Mouse (Mus musculus) thymus, adult 2 months (tissue): Measurements from ENCODE around the gene Sh3bgrl3. TPM values are rescaled to one million over a fixed set of nuclear protein-coding genes. Genes with fewer than 3 reads are reported as not detected.

ENCODE experiments used
- DNase-seq: peaks from one replicate; pipeline ENCODE4 v3.0.0; 2021
- H3K27ac ChIP-seq: fragments of 200-500 bp; 2 replicates; pipeline ENCODE4 v1.5.1; 2012; ENCODE audit warnings: low read length, control low read depth; ENCODE audit not compliant: control insufficient read depth, insufficient read depth
- H3K27me3 ChIP-seq: fragments of 200-500 bp; 2 replicates; pipeline ENCODE4 v1.6.1; 2012; ENCODE audit warnings: mild to moderate bottlenecking, low read length, moderate library complexity, mixed read lengths; ENCODE audit not compliant: control insufficient read depth, insufficient read depth
- H3K36me3 ChIP-seq: fragments of 200-500 bp; 2 replicates; pipeline ENCODE4 v1.6.1; 2012; ENCODE audit warnings: mild to moderate bottlenecking, low read length, moderate library complexity; ENCODE audit not compliant: control insufficient read depth, insufficient read depth
- H3K4me1 ChIP-seq: fragments of 200-500 bp; replicated peaks from 2 replicates; pipeline ENCODE4 v1.6.1; 2012; ENCODE audit warnings: low read length; ENCODE audit not compliant: control insufficient read depth, insufficient read depth
- H3K4me3 ChIP-seq: fragments of 200-500 bp; 2 replicates; pipeline ENCODE4 v1.5.1; 2012; ENCODE audit warnings: mild to moderate bottlenecking, low read length, control low read depth, moderate library complexity; ENCODE audit not compliant: control insufficient read depth, insufficient read depth
- CTCF ChIP-seq: fragments of 200-500 bp; IDR thresholded peaks from 2 replicates; pipeline ENCODE4 v1.5.1; 2012; ENCODE audit warnings: mild to moderate bottlenecking, control low read depth, low read length, moderate library complexity, borderline replicate concordance; ENCODE audit not compliant: control insufficient read depth, poor library complexity, insufficient read depth; ENCODE audit errors: extremely low read depth
- POLR2A ChIP-seq: fragments of 200-500 bp; IDR thresholded peaks from 2 replicates; pipeline ENCODE4 v1.6.1; 2012; ENCODE audit warnings: mild to moderate bottlenecking, low read length, control low read depth, moderate library complexity; ENCODE audit not compliant: control insufficient read depth, poor library complexity, insufficient read depth; ENCODE audit errors: extremely low read depth
- WGBS: fragments of 180-500 bp; shearing (Covaris S2); methylation state at CpG from one replicate; pipeline ENCODE4 v1.1.7; 2018; 5-methylcytosine and 5-hydroxymethylcytosine counted together
- polyA plus RNA-seq: library from polyadenylated mRNA; depleted of rRNA; stranded (reverse); fragments of >200 nt; gene quantifications from 2 replicates; pipeline ENCODE4 v1.2.3, GENCODE M21; 2012

Sh3bgrl3 gene
- polyA plus RNA-seq, 1 experiment, result 1,368 TPM

GRCm38 (mm10) chr4:134114038-134114437 is 14.6 kb downstream of the Sh3bgrl3 start:
- DNase-seq, result no peak
- Histone ChIP-seq H3K4me3 (no peak overlapping the region), H3K27ac (peak overlapping the region; percentile 99), H3K27me3 (no peaks in the 10 kb centered on the region), H3K36me3 (no peaks in the 10 kb centered on the region), H3K4me1 (peaks cover 87% of the 10 kb centered on the region)
- WGBS, result 80% methylated on average over 4 of the region's 4 CpGs
- no peak for TF ChIP-seq POLR2A
- no peak for TF ChIP-seq CTCF

- H3K36me3 ChIP-seq, result no peaks in the 10 kb centered on the region
Observed at GRCm38 (mm10) chr4:134113356-134113994, 15.1 kb downstream of the Sh3bgrl3 start.

DNA sequence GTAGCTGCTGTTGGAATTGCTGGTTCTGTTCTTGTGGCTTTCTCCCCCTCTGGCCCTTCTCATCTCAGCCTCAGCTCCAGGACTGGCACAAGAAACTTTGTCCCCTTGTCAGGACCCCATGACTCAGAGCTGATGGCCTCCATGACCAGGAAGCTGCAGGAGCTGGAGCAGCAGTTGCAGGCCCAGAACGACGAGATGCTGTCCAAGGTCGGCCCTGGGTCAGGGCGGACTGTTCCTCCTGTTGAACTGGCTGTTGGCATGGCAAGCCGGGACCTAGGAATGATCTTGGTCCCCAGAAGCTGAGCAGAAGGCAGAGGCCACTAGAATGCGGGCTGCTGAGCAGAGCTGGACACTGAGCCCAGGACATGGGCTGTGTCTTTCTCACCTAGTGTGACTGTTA is 16.2 kb downstream of the Sh3bgrl3 start:
- Histone ChIP-seq H3K4me3 (no peak overlapping the region), H3K4me1 (peaks cover 84% of the 10 kb centered on the region), H3K36me3 (no peaks in the 10 kb centered on the region), H3K27me3 (no peaks in the 10 kb centered on the region), H3K27ac (no peak overlapping the region)
- TF ChIP-seq CTCF, result no peak
- no peak for TF ChIP-seq POLR2A
- 95% methylated on average over 6 of the region's 6 CpGs for WGBS
- DNase-seq, result no peak

More at GRCm38 (mm10) chr4:134113356-134113994, 15.1 kb downstream of the Sh3bgrl3 start:
- Histone ChIP-seq H3K4me3 (no peak overlapping the region), H3K4me1 (peaks cover 84% of the 10 kb centered on the region), H3K27me3 (no peaks in the 10 kb centered on the region), H3K27ac (peak overlapping the region; percentile 99)
- no peak for DNase-seq
- 82% methylated on average over 10 of the region's 10 CpGs for WGBS
- no peak for TF ChIP-seq POLR2A
- no peak for TF ChIP-seq CTCF

GRCm38 (mm10) chr4:134110653-134111052 is 17.9 kb downstream of the Sh3bgrl3 start:
- Histone ChIP-seq H3K4me1 (peaks cover 85% of the 10 kb centered on the region), H3K27ac (peak overlapping the region; percentile 4; the same call in 1 of the 2 replicates), H3K4me3 (no peak overlapping the region), H3K27me3 (no peaks in the 10 kb centered on the region), H3K36me3 (no peaks in the 10 kb centered on the region)
- TF ChIP-seq CTCF (no peak), POLR2A (no peak)
- DNase-seq, result no peak
- 42% methylated on average over 3 of the region's 3 CpGs for WGBS

GRCm38 (mm10) chr4:134108196-134108595 is 20.4 kb downstream of the Sh3bgrl3 start:
- Histone ChIP-seq H3K36me3 (no peaks in the 10 kb centered on the region), H3K4me1 (peaks cover 60% of the 10 kb centered on the region), H3K4me3 (no peak overlapping the region), H3K27ac (no peak overlapping the region), H3K27me3 (no peaks in the 10 kb centered on the region)
- TF ChIP-seq CTCF (no peak), POLR2A (no peak)
- DNase-seq, result no peak
- 86% methylated on average over 5 of the region's 5 CpGs for WGBS

- Histone ChIP-seq H3K27me3 (no peaks in the 10 kb centered on the region), H3K4me3 (no peak overlapping the region), H3K36me3 (no peaks in the 10 kb centered on the region), H3K4me1 (peaks cover 57% of the 10 kb centered on the region), H3K27ac (no peak overlapping the region)
- TF ChIP-seq POLR2A (no peak), CTCF (no peak)
- 53% methylated on average over 7 of the region's 7 CpGs for WGBS
- DNase-seq, result no peak
Observed at GRCm38 (mm10) chr4:134107730-134108129, 20.9 kb downstream of the Sh3bgrl3 start.

DNA sequence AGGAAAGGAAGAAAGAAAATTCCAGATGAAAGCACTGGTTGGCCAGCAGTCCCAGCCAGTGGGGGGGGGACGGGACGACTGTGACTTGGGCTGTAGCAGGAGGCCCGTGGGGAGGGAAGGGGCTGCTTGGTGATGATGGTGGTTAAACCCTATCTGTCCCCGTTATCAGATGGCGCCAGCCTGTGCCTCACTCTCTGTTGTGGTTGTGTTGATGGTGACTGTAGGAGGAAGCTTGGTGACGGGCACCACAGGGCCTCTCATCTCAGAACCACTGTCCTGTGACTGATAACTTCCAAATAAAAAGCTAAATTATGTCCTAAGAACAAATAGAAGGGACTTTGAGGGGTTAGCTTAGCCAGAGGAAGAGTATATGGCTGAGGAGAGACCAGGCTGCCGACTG is 22.5 kb downstream of the Sh3bgrl3 start:
- no peaks in the 10 kb centered on the region for H3K27me3 ChIP-seq
- DNase-seq, result no peak
- TF ChIP-seq POLR2A (no peak), CTCF (no peak)
- WGBS, result 8% methylated on average over 7 of the region's 7 CpGs
- peaks cover 51% of the 10 kb centered on the region for H3K4me1 ChIP-seq
- H3K36me3 ChIP-seq, result no peaks in the 10 kb centered on the region
- no peak overlapping the region for H3K27ac ChIP-seq
- no peak overlapping the region for H3K4me3 ChIP-seq
